Mouse (Mus musculus) splenic B cell, adult 2 months (primary cell): ENCODE measurements around the gene Gm20441.

Experiments
- DNase-seq: peaks from one replicate; pipeline ENCODE4 v3.0.0-alpha.2; 2011; ENCODE audit warnings: low read depth, low spot score
- H3K27me3 ChIP-seq: 2 replicates; pipeline ENCODE4 v1.6.1; 2012; ENCODE audit warnings: mild to moderate bottlenecking, low read length, moderate library complexity, mixed read lengths; ENCODE audit not compliant: control insufficient read depth, poor library complexity, insufficient read depth, severe bottlenecking
- H3K36me3 ChIP-seq: 2 replicates; pipeline ENCODE4 v1.6.1; 2012; ENCODE audit warnings: mild to moderate bottlenecking, low read length, moderate library complexity, mixed read lengths; ENCODE audit not compliant: control insufficient read depth, poor library complexity, insufficient read depth, severe bottlenecking

The Gm20441 gene

DNA sequence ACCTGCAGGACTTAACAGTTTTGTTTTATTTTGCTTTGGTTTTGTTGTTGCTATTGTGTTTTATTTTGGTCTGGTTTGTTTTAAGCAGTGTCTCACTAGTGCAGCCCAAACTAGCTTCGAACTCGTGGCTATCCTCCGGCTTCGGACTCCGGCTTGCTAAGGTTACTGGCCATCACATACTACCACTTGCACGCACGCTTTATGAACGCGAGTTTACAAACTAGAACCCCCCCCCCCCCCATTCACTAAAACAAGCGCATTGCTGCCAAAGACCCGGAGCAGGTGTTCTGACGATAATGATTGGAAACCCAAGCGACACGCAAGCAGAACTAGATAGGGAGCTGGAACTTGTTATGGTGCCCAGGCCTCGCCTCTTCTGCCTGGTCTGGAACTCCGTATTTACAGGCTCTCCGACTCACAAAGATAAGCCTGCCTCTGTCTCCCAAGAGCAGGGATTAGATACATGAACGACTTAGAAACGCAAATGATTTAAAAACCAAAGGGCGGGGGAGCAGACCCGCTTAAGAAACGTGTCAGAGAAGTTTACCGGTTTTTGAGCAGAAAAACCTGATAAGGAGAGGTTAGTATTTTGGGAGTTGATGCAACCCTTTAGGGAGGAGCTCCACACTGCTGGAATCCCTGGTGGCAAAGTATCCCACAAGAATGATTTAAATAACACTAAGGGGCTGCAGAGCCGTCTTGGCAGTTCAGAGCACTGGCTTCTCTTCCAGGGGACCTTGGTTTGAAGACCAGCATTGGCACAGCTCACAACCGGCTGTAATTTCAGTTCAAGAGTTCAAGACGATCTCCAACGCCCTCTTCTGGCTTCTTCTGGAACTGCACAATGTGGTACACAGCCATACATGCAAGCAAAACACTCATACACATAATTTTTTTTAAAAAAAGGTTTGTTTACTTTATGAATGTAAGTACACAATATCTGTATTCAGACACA is 16.0 kb downstream of the Gm20441 start:
- Histone ChIP-seq H3K36me3 (no peaks in the 10 kb centered on the region), H3K27me3 (no peaks in the 10 kb centered on the region)
- DNase-seq: peak; percentile 94

DNA sequence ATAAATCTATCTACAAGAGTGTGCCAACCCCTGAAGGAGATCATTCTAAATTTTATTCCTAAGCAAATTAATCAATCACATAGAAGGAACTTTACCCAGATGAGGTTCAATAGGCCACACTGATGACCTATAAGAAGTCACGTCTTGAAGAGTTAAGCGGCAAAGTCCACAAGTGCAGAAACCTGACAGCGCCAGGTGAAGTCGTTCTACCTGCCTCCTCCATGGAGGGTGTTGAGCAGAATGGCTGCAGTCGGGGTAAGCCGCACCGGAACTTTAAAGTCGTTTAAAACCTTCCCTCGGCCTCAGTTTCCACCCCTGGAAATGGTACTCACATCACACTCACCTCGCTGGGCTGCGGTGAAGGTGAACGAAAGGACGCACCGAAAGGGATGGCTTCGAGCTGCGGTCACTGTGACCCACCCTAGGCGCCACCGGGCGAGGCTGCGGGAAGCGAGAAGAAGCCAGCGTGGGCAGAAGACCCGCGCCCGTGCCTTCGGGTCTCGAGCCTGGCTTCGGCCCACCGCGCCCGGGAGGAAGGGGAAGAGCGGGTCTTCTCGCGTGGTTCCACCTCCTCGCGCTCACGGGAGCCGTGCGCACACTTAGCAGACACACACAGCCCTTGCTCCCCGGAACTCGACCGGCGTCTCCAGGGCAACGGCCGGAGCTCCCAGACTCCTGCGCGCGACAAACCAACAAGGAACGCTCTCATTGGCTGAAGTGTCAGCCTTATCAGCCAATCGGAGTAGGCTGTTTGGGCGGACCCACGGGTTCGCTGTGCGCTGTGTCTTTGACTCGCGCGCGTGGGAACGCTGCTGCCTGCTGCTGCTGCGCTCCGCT is 16.9 kb downstream of the Gm20441 start, which contains the start of gene Cabin1:
TSS of gene Cabin1 (minus strand) at position 660 of the 837 bp plus-strand sequence.
- DNase-seq: peak; percentile 99
- H3K27me3 ChIP-seq: no peaks in the 10 kb centered on the region
- H3K36me3 ChIP-seq: no peaks in the 10 kb centered on the region

DNA sequence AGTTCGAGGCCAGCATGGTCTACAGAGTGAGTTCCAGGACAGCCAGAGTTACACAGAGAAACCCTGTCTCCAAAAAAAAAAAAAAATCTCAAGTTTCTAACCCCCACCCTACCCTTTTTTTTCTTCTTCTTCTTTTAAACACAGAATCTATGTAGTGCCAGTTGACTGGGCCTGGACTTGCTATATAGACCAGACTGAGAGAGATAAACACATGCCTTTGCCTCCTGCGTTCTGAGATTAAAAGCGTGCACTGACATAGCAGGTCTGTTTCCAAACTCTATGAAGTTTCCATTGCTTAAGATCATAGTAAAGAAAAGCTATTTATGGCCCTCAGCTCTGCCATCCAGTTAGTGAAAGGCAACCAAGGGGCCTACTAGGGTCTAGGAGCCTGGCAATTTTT is 18.3 kb downstream of the Gm20441 start:
- DNase-seq: no peak
- Histone ChIP-seq H3K27me3 (no peaks in the 10 kb centered on the region), H3K36me3 (peaks cover 2% of the 10 kb centered on the region; the same call in 1 of the 2 replicates)

DNA sequence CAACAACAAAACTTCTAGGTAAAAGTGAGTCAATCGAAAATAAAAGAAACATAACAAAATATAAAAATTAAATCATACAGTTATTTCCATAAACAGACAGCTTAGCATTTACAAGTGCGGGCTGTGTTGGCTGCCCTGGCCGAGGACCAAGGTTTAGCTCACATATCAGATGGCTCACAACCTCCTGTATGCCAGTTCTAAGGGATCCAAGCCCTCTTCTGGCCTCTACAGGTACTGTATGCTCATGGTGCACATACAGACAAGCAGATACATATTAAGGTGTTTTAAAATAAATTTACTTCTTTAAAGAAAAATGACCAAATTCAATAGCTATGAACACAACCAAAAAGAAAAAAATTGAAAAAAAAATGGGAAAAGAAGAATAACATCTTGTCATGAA is 20.4 kb downstream of the Gm20441 start:
- Histone ChIP-seq H3K27me3 (no peaks in the 10 kb centered on the region), H3K36me3 (peaks cover 3% of the 10 kb centered on the region; the same call in 1 of the 2 replicates)
- DNase-seq: peak; percentile 45

DNA sequence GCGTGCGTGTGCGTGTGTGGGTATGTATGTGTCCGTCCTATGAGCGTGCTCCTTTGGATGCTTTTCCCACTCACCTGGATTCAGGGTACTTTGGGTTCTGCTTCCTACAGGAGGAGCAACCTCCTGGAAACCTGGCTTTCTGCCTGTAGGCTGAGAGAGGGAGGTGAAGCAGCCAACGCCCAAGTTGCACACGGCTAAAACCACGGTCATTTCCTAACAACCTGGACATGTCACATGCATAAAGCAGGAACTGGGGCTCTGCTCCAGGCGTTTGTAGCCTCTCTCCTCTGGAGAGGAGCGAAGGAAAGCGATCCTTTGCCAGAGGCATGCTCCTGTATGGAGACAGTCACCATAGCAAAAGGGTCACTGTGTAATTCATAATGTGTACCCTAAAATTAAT is 24.0 kb downstream of the Gm20441 start:
- Histone ChIP-seq H3K27me3 (no peaks in the 10 kb centered on the region), H3K36me3 (peaks cover 9% of the 10 kb centered on the region)
- DNase-seq: no peak

DNA sequence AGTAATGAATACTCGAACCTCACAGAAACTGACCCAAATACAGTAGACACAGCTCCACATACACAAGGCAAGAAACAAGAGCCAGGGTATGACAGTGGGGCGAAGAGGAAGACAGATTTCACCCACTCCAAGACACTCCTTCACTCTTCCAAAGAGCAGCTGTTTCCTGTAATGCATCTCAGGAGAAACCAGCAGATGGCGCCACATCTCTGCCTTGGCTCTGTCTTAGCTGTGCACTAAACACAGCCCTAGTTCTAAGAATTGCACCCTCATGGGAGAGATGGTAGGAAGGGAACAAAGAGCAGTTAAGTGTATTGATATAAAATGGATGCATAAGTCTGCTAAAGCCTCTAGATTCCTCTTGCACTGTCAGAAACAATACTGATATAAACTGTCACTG is 36.7 kb downstream of the Gm20441 start:
- DNase-seq: peak; percentile 89
- Histone ChIP-seq H3K27me3 (no peaks in the 10 kb centered on the region), H3K36me3 (peaks cover 6% of the 10 kb centered on the region)

DNA sequence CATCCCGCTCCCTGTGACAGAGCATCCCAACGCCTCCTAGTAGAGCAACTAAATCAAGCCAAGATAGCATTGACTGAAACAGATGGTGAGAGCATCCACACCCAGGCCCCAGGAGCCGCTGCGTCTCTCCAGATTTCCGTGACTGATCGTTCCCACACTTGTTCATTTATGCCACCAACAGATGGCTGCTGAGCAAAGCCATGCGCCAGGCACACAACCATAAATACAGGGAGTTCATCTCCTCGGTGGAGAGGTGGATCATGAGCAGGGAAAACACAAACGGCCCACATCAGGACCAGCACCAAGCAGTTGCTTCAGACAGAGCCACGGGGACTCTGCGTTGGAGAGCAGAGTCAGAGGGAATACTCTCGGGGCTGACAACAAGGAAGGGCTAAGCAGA is 37.4 kb downstream of the Gm20441 start:
- H3K36me3 ChIP-seq: peaks cover 5% of the 10 kb centered on the region
- no peak for DNase-seq

DNA sequence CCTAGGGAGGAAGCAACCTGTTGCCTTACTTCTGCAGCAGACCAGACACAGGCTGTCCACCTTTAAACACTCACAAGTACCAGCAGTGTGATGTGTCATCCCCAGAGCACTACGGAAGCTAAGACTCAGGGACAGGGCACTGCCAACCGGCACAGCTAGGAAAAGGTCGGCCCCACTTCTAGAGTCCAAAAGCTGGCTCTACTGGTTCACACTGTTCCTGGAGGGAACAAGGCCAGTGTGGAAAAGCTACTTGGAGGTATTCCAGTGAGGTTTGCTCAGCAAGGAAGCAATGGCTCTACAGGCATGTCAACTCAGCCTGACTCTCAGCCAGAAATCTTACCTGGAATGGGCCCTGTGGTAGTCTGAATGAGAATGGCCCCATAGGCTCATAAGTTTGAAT is 39.9 kb downstream of the Gm20441 start:
- no peak for DNase-seq
- no peaks in the 10 kb centered on the region for H3K27me3 ChIP-seq
- peaks cover 6% of the 10 kb centered on the region for H3K36me3 ChIP-seq

More for the DNA sequence above, 37.4 kb downstream of the Gm20441 start:
- H3K27me3 ChIP-seq: no peaks in the 10 kb centered on the region

DNA sequence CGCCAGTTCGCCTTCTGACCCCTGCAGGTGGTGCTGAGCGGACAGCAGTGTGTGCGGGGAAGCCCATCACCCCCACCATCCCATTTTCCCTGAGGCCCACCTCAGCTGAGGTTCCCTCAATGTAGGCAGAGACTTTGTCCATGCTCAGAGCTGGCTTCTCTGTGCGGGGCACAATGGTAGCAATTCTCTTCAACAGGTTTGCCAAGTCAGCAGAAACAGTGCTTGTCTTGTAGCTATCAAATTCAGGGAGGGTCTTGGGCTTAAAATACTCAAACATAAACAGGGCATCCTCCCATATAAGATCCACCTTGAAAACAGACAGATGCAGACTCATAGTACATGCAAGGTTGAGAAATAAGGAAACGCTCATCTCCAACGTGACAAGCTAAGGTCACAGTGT is 55.3 kb downstream of the Gm20441 start:
- H3K36me3 ChIP-seq: peaks cover 13% of the 10 kb centered on the region
- DNase-seq: no peak
- no peaks in the 10 kb centered on the region for H3K27me3 ChIP-seq
